Mouse (Mus musculus) cerebellum, adult 9-11 months (tissue): ENCODE data around the gene Gabarapl2.

Experiments
- DNase-seq: peaks from one replicate; pipeline ENCODE4 v3.0.0; 2022

Gene Gabarapl2

DNA sequence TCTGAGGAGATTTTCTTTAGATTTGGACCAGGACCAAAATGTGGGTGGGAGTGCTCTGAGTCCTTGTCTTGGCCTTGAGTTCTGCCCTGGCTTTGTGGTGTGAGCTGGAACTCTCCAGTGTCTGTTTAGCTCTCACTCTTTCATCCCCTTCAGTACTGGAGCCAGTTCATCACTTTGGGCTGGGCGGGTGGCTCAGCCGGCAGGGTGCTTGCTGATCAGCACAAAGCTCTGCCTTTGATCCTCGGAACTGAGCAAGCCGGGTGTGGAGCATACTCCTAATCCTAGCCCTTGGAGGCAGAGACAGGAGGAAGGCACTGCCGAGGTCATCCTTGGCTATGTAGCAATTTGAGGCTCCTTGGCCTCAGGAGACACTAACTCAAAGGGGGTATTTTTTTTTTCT is 28.5 kb downstream of the Gabarapl2 start:
- DNase-seq: no peak

GRCm38 (mm10) chr8:111974138-111974537 is 33.6 kb downstream of the Gabarapl2 start:
- DNase-seq: no peak

- no peak for DNase-seq
These were observed 35.2 kb downstream of the Gabarapl2 start for GRCm38 (mm10) chr8:111975706-111976105.

GRCm38 (mm10) chr8:111976326-111976725 is 35.8 kb downstream of the Gabarapl2 start:
- DNase-seq: no peak

GRCm38 (mm10) chr8:111978147-111978546 is 37.6 kb downstream of the Gabarapl2 start:
- no peak for DNase-seq

DNA sequence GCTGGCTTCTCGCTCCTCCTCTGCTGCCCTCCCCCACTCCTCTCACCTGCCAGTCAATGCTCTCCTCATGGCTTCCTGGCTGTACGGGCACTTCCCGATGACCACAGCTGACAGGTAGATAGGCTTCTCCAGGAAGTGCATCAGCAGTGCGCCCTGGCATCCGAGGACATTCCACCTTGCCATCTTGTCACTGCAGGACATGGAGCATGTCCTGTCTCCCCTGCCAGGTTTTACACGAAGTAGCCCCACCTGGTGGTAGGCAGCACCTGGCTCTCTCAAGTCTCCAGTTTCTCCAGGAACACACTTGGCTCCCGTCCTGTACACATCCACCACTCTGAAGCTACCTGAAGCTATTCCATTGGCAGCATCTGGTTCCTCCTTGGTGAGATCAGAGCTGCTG is 41.6 kb downstream of the Gabarapl2 start:
- peak; percentile 82 for DNase-seq

DNA sequence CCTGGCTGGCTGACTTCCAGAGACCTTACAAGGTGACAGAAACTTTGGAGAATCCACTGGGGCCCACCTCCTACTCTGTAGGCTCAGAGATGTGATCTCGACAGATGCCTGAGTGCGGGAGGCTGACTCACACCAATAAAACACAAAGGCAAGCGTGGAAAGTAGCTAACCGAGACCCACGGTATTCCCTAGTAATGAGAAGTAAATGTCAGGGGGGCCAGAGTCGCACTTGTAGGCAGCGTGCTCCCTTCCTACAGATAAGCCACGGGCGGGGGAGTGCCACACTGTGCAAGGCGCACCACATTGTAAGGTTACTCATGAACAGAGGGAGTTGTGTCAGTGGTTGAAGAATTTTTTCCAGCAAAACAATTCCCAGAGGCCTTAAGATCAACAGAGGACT is 44.0 kb downstream of the Gabarapl2 start:
- DNase-seq: no peak

GRCm38 (mm10) chr8:111989911-111990310 is 49.4 kb downstream of the Gabarapl2 start:
- DNase-seq: peak; percentile 71

- no peak for DNase-seq
These were observed 50.8 kb downstream of the Gabarapl2 start for GRCm38 (mm10) chr8:111991278-111991677.

GRCm38 (mm10) chr8:111992013-111992702 is 51.7 kb downstream of the Gabarapl2 start, which contains the start of gene Adat1:
TSS of gene Adat1 (minus strand) at chr8:111992302.
- peak; percentile 88 for DNase-seq

GRCm38 (mm10) chr8:111992703-111993039 is 52.2 kb downstream of the Gabarapl2 start:
- DNase-seq: no peak
